Mouse (Mus musculus) effector memory CD4-positive, alpha-beta T cell, adult 5 months (primary cell): ENCODE measurements around the gene Tmc2. TPM values are rescaled to one million over a fixed set of nuclear protein-coding genes. Genes with fewer than 3 reads are reported as not detected.

Source experiments
- polyA plus RNA-seq: library from polyadenylated mRNA; unstranded; fragments of 100-300 nt; shearing (Covaris generic); gene quantifications from one replicate; pipeline ENCODE4 v1.2.1, GENCODE M21; 2017

Gene Tmc2
- not detected for polyA plus RNA-seq

GRCm38 (mm10) chr2:130194894-130195293, at the start of gene Tmc2:
TSS of gene Tmc2 (plus strand) at chr2:130195194.

DNA sequence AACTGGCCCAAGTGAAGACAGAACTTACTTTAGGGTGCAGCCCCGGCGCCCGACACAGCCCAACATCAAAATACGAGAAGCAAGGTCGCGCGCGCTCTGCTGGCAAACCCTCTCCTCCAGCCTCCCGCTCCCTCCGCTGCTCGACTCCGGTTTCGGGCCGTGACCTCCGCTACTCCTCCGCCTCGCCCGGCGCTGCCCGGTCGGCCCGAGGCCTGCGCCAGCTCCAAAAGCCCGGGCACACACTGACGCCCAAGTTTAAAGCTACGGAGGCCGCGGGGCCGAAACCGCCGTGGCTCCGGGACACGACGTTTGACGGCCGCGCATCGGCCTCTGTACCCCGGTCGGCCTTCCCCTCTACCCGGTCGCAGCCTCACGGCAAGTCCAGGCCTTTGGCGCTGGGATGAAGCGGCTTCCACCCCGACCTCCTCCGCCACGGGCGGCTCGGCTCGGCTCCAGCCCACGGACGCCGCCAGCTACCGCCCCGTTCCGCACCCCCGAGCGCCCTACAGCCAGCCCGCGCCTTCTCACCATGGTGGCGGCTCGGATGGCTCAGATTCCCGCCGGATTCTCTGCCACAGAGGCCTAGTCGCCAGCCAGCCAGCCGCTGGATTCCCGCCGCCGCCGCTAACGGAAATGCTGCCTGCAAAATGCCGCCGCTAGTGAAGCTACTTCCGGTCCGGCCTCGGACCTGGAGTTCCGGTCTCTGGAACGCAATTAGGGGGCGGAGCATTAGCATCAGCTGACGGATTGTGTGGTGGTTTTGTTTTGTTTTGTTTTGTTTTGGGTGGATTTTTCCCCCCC, 16.1 kb upstream of the Tmc2 start, which contains the start of gene Snrpb:
Snrpb (minus strand) TSS at position 698 of the 801 bp plus-strand sequence.

GRCm38 (mm10) chr2:130274149-130274861, 79.3 kb downstream of the Tmc2 start, which contains the start of gene Nop56:
TSS of gene Nop56 (plus strand) at chr2:130274430.

GRCm38 (mm10) chr2:130283854-130284654, 89.1 kb downstream of the Tmc2 start, which contains the start of gene Idh3b:
TSS of gene Idh3b (minus strand) at chr2:130284547.

DNA sequence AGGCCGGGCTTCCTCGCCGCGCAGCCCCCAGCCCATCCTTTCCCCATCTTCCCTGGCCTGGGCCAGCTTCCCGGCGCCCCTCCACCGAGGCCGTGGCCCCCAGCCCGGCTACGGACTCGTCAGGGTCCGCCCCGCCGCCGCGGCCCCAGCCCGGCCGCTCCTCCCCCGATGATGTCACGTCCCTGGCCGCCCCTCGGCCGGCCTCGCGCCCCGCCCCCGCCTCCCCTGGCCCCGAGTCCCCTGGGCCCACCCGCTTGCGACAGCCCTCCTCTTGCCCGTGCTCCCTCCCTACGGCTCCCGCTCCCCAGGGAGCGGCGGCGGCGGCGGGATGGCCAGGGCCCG, 99.9 kb downstream of the Tmc2 start, which contains the start of gene Ebf4:
Ebf4 (plus strand) TSS at position 234 of the 342 bp plus-strand sequence.

Other genes starting within 250 kb of the Tmc2 start
- gene Tgm3, start 182.8 kb upstream of the Tmc2 start, polyA plus RNA-seq = not detected
- gene Tgm6, start 82.8 kb upstream of the Tmc2 start, polyA plus RNA-seq = not detected
- 349 TPM for gene Snrpb, start 15.8 kb upstream of the Tmc2 start, polyA plus RNA-seq
- 360 TPM for gene Nop56, start 79.2 kb downstream of the Tmc2 start, polyA plus RNA-seq
- 118 TPM for gene Idh3b, start 89.4 kb downstream of the Tmc2 start, polyA plus RNA-seq
- gene Ebf4, start 100.0 kb downstream of the Tmc2 start, polyA plus RNA-seq = not detected
- 0.26 TPM for gene Cpxm1, start 202.4 kb downstream of the Tmc2 start, polyA plus RNA-seq
- not detected for gene Gm28372, start 210.0 kb downstream of the Tmc2 start, polyA plus RNA-seq
- gene 1700020A23Rik, start 210.1 kb downstream of the Tmc2 start, polyA plus RNA-seq = not detected
- not detected for gene Tmem239, start 211.3 kb downstream of the Tmc2 start, polyA plus RNA-seq
- gene Vps16, start 229.1 kb downstream of the Tmc2 start, polyA plus RNA-seq = 247 TPM
- gene Pced1a, start 229.5 kb downstream of the Tmc2 start, polyA plus RNA-seq = 16.8 TPM